Mouse (Mus musculus) kidney, adult 2 months (tissue): ENCODE measurements at regions not wholly inside any gene's neighbourhood (a gene's known extent, or its start where the extent isn't known, plus 50 kb on each side); places are given as distances from the start of the nearest gene placed in this dataset.

Source experiments
- CTCF ChIP-seq: fragments of 200-500 bp; conservative IDR thresholded peaks from 2 replicates; pipeline ENCODE4 v1.5.1; 2011; ENCODE audit warnings: low read depth, mild to moderate bottlenecking, control low read depth, low read length, moderate library complexity, mixed read lengths; ENCODE audit not compliant: insufficient read depth, insufficient read length
- POLR2A ChIP-seq: fragments of 200-500 bp; IDR thresholded peaks from one replicate; pipeline ENCODE4 v1.6.1; 2011; ENCODE audit warnings: low read depth, low read length, control low read depth

DNA sequence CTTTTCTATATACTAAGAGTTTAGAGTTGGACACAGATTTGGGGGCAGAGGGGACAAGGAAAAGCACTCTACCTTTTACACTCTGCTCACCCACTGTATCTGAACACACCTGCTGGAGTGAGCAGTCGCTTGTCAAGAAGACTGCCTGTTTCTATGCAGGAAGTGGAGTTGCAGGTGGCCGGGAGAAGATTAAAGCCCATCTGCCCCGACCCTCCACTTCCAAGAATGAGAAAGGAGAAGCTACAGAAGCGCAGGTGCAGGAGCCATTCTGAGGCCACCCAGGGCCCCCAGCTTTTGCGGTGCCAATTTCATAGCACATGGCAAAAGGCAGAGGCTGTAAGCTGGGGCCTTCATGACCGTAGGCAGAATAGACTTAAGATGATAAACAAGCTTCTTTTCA, 108.4 kb upstream of the Atp6ap2 start:
- TF ChIP-seq CTCF (no peak), POLR2A (no peak)
